Mouse (Mus musculus): ENCODE measurements at regions not wholly inside any gene's neighbourhood (a gene's known extent, or its start where the extent isn't known, plus 50 kb on each side); places are given as distances from the start of the nearest gene placed in this dataset.

- in situ Hi-C loops (cut with MboI, MseI): no loop called here
Observed at GRCm38 (mm10) chr16:57923447-57924129, 169.1 kb upstream of the Col8a1 start.

DNA sequence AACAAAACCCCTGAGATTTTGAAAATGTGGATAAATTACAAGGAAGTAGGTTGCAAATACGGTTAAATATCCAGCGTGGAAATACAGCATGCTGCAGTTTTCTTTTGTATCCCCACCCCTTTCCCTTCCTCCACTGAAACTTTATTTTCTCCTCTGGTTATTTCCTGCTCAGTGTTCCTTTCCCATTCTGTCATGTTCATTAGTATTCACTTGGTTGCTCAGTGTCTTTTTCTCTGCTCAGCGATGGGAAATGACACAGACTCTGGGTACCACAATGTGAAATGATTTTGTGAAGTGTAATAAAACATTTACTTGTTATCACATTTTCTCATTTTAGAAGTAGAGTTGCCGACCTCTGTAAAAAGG is 169.6 kb upstream of the Col8a1 start:
- in situ Hi-C loops (cut with MboI, MseI): no loop called here

DNA sequence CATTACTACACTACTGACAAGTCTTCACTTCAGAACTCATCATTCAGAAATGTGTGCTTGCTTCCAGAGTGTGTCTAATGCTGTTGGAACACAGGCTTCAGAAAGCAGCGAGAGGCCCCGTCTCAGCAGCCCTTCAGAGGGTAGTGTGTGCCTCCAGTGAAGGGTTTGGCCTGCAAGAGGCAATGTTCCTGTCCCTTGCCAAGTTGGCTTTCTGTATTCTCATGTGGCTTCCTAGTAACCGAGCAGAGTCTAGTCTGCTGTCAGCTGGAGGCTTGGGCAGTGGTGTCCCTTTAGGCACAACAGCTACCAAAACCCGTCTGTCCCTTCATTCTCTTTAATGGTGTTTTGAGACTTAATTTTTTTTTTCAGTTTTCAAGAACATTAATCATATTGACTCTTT is 173.3 kb upstream of the Col8a1 start:
- in situ Hi-C loops (cut with MboI, MseI): no loop called here

- in situ Hi-C loops (cut with MboI, MseI): no loop called here
Observed at GRCm38 (mm10) chr16:57928301-57928700, 173.8 kb upstream of the Col8a1 start.

GRCm38 (mm10) chr16:57929151-57929764 is 174.7 kb upstream of the Col8a1 start:
- in situ Hi-C loops (cut with MboI, MseI): no loop called here

GRCm38 (mm10) chr16:57945404-57945803 is 190.9 kb upstream of the Col8a1 start:
- in situ Hi-C loops (cut with MboI, MseI): no loop called here

DNA sequence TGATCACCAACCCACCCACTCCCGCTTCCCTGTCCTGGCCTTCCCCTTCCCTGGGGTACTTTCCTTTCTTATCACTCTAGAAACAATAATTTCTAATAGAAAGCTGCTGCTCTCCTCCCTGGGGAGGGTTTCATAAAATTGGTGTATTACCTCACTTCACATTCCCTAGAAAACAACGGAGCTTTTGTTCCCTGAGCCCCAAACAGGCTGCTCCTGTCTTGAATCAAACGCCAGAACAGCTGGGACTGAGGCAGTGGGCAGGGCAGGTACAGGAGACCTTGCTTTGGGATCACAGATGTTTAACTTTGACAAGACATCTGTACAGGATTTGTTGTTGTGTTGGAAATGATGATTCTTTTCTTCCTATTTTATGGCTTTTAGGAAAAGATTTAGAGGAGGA is 192.8 kb upstream of the Col8a1 start:
- in situ Hi-C loops (cut with MboI, MseI): no loop called here

DNA sequence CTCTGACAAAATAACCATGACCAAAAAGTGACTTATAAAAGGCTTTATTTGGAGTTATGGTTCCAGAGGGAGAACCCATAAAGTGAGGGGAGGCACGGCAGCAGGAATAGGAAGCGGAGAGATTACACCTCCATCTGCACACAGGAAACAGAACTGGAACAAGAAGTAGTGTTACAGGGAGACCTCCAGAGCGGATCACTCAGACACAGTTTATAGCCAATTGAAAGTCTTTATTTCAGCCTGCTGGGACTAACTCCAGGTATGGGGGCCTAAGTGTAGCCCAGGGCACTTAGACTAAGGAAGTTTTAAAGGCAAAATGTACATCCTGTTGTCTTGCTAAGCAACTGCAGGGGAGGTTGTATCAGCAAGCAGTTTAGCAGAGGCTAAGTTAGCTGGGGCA is 195.1 kb upstream of the Col8a1 start:
- in situ Hi-C loops (cut with MboI, MseI): no loop called here

GRCm38 (mm10) chr16:57970956-57971355 is 216.4 kb upstream of the Col8a1 start:
- in situ Hi-C loops (cut with MboI, MseI): loop anchor here in 1 of 2 experiments (5.0 kb wide), 1 partner anchor 66 kb away; no protein-coding TSS in a partner anchor

GRCm38 (mm10) chr16:57984111-57984510 is 229.6 kb upstream of the Col8a1 start:
- in situ Hi-C loops (cut with MboI, MseI): no loop called here

- in situ Hi-C loops (cut with MboI, MseI): no loop called here
Observed at GRCm38 (mm10) chr16:58005740-58006139, 251.2 kb upstream of the Col8a1 start.

DNA sequence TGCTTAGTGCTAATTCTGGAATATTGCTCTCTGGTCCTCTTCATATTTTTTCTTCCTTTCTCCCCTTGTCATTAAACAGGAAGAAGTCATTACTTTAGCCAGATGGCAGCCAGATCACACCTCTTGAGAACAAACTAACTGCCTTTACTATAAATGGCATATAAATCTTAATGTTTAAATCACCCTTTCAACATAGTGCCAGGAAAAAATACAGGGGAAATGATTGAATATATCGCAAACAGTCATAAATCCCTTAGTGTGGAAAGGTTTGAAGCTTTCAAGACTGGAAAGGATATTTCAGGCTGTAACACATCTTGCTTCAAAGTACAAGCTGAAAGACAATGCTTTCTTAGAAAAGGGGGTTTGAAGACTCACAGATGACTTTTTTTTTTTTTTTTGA is 259.0 kb upstream of the Col8a1 start:
- in situ Hi-C loops (cut with MboI, MseI): no loop called here

GRCm38 (mm10) chr16:58027525-58027924 is 273.0 kb upstream of the Col8a1 start:
- in situ Hi-C loops (cut with MboI, MseI): loop anchor here in 1 of 2 experiments (25.0 kb wide), 1 partner anchor 610 kb away; the partner anchor contains the start of gene E330017A01Rik

- in situ Hi-C loops (cut with MboI, MseI): loop anchor here in 1 of 2 experiments (25.0 kb wide), 1 partner anchor 609 kb away; the partner anchor contains the start of gene E330017A01Rik
Observed at GRCm38 (mm10) chr16:58028541-58028940, 274.0 kb upstream of the Col8a1 start.

- in situ Hi-C loops (cut with MboI, MseI): loop anchor here in 1 of 2 experiments (10.0 to 25.0 kb wide), 2 partner anchors 608 to 665 kb away; partner anchors contain the start of gene E330017A01Rik
Observed at GRCm38 (mm10) chr16:58029674-58030073, 275.1 kb upstream of the Col8a1 start.

DNA sequence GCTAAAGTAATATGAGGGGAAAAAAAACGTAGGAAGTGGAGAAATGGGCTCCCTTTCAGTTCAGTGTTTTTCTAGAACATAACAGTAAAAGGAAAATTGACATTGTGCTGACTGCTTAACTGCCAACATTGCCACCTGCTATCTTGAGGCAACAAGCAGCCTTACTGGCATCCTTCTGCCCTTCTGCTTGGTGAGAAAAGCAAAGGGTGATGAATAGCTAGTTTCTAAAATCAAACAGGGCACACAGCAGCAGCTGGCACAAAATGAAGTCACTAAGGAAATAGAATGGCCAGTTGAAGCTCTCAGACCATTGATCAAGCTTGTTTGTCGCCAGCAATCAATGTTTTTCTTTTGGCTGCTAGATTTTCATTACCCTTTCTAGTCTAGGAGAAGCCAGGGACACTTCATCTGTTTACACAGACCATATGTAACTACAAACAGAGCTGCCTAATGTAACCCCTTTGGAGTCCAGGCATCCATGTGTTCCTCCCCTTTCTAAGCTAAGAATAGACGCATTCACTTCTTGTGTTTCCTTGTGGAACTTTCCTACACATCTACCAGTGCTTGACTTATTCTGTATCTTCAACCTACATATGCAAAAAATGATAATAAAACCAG is 314.2 kb upstream of the Col8a1 start:
- in situ Hi-C loops (cut with MboI, MseI): no loop called here

DNA sequence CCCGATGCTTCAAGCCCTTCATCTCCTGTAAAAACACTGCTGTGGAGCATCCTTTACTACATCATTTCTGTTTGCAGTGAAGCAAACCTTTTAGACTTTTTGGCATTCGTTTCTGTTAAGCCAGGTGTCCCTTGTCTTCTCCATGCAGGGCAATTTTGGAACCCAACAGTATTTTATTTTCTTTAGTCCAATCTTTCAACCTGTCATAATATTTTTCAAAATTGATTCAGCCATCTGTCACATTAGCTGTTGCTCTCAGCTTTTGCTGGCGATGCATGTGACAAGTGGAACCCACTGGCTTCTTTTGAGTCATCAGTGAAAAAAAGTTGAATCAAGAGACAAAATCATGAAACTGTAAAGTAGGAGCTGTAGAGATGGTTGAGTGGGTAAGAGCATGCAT is 317.9 kb upstream of the Col8a1 start:
- in situ Hi-C loops (cut with MboI, MseI): no loop called here

GRCm38 (mm10) chr16:58100351-58100750 is 307.9 kb upstream of the Dcbld2 start:
- in situ Hi-C loops (cut with MboI, MseI): no loop called here

DNA sequence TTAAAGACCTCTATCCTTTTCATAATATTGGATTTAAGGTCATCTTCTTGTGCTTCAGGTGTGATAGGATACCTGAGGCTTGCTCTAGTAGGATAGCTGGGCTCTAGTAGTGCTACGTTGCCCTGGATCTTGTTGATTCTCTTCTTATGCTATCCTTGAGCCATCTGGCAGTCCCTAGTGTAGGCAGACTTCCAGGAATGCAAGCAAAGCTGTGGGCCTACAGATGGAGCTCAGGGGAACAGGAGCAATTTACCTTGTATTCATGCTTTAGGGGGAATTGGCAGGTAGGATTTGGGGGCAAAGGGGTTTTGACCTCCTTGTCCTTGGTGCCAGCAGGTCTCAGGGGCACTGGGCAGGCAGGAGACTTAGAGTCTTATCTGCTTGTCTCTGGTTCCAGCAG is 297.8 kb upstream of the Dcbld2 start:
- in situ Hi-C loops (cut with MboI, MseI): no loop called here

- in situ Hi-C loops (cut with MboI, MseI): no loop called here
Observed at GRCm38 (mm10) chr16:58126086-58126485, 282.2 kb upstream of the Dcbld2 start.

DNA sequence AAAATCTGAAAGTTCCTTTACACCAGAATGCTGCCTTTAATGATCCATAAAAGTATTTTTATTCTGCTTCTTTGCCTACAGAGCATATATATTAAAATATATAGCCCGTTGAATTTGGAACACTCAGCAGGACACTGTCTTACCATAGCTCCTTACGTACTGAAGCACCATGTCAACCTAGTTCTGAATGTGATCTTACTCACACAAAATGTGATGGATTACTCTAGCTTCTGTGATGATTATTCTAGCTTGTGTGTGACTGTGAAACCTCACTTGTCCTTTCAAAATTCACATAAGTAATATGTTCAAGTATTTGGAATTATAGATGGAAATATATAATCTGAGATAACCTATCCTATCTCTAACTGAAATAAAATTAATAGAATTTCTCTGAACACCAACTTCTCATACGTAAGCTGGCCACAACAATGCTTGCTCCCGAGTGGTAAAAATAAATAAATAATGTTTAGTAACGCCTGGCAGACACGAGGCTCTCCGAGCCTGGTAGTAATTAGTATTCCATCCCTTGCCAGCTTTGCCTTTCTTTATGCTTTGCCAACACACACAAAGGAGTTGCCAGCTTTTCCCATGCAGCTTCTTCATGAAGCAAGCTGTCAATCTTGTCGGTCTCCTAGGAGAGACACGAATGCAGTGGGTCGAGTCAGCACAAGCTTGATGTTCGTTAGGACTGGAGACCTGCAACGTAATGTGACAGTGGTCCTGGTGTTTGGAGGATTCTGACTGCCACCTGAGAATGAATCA is 271.9 kb upstream of the Dcbld2 start:
- in situ Hi-C loops (cut with MboI, MseI): loop anchor here in 1 of 2 experiments (10.0 kb wide), 1 partner anchor 1032 kb away; no protein-coding TSS in a partner anchor

DNA sequence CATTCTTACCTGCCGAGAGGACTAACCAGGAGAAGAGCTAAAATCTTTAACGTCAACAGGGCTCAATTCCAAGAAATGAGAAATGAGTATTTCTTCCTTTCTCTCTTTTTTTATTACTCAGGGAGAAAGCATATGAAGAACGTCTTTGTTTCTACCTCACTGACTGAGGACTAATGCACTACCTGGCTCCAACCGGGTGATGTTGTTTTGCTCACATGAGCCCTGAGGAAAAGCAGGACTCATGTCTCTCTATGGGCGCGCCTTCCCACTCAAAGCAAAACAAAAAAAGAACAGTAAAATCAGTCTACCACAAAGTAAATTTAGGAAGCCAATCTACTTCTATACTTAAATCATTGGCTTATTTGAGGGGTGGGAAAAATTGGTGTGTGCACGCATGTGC is 271.3 kb upstream of the Dcbld2 start:
- in situ Hi-C loops (cut with MboI, MseI): loop anchor here in 1 of 2 experiments (10.0 kb wide), 1 partner anchor 1032 kb away; no protein-coding TSS in a partner anchor
